Mouse (Mus musculus) fibroblast of lung, adult 2 months (primary cell): ENCODE data around the gene Slc46a2.

Source experiments
- DNase-seq: peaks from one replicate; pipeline ENCODE4 v3.0.0-alpha.2; 2011; ENCODE audit warnings: low read depth

Slc46a2 gene

DNA sequence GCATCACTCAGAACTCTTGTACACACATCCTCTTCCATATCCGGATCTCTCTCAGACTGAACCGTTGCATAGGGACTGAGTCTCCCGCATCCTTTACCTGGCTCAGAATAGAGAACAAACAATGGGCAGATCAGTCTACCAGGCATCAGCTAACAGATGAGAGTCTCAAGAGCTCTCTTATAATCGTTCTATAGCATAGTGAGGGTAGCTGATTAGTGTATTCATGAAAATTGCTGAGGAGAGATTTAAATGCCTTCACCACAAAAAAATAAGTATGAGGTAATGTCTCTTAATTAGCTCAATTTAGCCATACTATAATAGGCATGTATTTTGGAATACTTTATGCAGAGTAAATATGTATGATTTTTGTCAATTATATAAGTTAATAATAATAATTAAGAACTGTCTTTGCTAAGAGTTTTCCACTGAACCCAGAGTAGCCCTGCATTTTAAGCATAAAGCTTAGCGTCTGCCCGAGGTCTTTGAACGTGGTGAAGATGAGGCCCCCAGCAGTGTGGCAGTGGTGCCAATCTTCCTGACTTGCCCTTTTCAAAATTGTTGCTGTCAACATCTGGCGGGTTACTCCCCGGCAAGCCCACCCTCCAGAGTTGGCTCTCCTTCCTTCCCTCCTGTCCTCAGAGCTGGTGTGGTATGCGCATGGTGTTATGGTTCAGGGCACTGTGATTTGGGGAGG lies 23.0 kb downstream of the Slc46a2 start:
- DNase-seq: no peak

DNA sequence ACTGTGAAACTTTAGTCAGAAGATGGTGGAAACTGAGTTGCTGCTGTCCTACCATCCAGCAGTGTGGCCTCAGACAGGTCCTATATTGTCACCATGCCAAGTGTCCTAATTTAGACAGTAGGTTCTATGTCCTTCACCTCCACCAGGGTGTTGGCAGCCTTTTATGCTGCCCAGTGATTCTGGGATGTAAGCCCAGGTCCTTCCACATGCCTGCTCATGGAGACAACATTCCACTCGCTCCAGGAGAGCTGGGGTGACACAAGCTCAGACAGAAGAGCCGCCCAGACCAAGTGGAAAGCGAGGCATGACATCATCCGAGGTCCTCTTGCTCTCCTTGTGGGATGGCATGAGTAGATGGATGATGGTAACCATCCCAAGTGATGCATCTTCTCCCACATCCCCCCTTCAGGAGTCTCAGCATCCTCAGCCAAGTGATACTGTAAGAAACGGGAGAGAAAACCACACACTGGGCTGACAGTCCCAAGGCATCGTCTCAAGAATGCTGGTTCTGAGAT lies 24.7 kb downstream of the Slc46a2 start:
- no peak for DNase-seq

DNA sequence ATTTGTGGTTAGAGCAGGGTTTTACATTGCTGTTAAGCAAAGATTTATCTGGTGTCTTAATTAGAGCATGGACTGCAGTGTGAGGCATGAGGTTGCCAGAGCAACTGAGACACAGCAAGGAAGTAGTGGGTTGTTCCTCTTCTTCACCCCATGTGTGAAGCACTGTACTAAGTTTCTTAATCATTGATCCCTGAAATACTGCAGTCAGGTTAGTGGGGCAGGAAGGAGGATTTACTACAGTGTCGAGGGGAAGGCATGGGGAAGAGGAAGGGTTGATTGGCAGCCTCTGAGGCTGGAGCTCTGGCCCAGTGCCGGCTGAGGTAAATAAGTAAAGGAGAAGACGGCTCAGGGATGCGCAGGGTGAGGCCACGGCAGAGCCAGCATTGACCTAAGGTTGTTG lies 26.8 kb downstream of the Slc46a2 start:
- no peak for DNase-seq

DNA sequence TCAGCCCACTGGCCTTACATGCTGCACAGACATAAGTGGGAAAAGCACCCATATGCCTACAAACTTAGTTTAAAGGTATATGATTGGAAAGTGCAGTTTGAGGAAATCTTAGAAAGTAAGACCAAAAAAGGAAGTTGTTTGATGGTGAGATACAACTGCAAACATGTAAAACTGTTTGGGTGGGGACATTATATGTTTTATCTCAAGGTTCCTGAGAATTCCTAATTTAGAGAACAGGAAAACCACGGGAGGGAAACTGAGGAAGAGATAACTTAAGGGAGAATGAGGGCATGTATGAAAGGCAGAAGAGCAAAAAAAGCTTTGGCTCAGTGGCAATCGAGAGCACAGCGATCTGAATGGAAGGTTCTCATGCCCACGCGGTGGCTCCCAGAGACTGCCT lies 27.8 kb downstream of the Slc46a2 start:
- no peak for DNase-seq

DNA sequence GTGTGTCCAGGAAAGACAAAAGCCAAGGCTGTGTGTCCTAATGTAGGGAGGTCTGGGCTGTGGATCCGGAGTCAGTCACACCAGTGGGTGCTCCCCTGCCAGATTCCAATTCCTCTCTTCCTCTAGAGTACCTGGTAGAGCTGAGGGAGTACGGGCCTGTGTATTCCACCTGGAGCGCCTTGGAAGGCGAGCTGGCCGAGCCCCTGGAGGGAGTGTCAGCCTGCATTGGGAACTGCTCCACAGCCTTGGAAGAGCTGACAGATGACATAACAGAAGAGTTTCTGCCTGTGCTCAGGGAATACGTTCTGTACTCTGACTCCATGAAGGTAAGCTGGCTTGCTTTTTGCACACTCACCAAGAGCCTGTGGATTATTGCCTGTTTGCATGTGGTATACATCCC lies 28.6 kb downstream of the Slc46a2 start:
- no peak for DNase-seq

DNA sequence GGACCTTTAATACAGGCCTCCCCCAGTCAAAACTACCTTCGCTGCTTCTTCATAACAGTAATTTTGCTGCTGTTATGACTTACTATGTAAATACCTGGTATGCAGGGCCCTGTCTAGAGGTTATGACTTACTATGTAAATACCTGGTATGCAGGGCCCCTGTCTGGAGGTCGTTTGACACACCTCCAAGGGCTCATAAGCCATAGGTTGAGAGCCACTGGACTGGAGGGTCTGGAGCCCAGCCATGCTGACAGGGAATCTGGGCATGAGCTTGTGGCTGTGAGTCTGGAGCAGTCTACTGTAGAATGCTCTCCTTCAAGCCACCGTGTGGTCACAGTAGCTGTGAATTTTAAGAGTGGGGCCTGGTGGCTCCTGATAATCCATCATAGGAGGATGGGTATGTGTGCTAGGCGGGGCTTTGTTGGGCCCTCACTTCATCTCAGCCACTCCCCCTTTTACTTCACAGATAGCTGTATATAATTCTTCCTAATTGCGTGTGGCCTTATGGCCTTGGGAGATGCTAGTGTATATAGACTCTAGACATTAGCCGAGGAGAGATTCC lies 30.6 kb downstream of the Slc46a2 start:
- DNase-seq: no peak

DNA sequence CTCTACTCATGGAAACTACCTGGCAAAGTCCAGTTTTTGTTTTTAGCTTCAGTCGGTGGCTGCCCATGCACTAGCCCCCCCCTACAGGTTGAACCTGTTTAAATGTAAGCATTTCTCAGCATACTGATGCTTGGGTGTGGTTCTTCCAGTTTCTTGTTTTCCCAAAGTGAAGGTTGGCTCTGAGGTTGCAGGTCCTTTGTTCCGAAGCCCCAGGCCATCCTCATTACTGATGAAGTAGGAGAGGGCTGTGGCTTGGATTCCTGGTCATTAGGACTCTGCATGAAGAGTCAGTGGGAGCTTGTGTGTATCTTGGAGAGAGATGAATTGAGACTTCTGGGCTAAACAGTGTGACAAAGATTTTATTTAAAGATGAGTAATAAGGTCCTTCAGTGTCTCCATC lies 33.6 kb downstream of the Slc46a2 start:
- no peak for DNase-seq

DNA sequence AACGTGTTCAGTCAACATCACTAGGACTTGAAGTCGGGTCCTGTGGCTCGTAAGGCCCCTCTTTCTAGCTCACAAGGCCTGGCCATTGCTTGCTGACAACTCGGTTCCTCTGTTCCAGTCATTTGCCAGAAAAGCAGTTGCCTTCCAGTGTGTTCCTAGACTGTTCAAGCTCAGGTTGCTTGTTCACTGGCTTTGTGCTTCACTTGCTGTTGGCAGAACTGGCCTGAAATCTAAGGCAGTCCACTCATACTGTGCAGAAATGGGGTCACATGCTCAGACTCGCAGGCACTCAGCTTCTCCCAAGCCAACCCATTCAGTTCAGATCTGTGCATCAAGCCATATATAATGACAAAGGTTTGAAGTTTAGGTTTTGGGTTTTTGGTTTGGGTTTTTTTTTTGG lies 34.1 kb downstream of the Slc46a2 start:
- DNase-seq: no peak

DNA sequence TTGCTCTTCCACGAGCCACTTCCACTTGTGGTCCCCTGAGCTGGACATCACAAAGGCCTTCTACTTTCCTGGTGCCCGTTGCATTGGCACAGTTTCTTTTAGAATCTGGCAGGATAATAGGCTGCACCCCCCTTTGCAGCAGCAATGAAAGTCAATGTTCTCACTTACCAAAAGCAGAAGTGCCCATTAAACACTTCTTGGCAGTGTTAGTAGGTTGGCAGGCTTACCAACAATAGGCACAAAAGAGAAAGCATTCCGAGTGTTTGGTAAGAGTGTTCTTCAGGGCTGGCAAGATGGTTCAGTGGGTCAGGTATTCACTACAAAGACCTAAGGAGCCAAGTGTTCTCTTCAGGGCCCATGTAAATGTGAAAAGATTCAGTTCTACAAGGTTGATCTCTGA lies 35.4 kb downstream of the Slc46a2 start:
- no peak for DNase-seq

DNA sequence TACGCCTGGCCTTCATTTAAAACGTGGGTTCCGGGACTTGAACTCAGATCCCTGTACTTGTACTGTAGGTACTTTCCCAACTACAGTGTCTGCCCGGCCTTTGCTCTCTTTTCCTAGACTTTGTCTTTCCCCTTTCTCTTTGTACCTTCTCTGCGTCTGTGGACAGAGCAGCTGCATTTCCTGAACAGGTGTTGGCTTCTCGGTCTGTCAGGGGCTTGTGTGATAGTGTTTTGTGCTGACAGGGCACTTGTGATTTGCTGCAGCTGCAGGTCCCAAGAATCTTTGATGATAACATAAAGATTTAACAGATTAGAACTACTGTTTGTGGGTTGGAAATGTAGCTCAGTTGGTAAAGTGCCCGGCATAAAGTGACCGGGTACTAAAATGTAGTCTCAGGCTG lies 36.3 kb downstream of the Slc46a2 start:
- DNase-seq: no peak

DNA sequence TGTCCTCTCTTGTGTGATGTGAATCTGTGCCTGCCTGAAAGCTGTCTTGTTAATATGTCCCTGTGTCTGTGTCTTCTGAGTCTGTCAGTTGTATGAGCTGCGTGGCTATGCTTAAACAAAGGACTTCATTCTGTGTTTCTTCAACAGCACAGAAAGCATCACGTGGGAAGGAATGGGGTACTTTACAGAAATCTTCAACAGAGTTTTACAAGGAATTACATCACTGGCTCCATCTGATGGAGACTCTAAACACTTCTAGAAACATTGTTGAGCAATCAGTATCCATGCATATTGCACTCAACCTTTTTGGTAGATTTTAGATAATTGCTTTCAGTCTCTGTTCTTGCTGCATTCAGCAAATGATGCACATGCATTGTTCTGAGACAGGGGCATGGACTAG lies 37.8 kb downstream of the Slc46a2 start:
- DNase-seq: no peak

DNA sequence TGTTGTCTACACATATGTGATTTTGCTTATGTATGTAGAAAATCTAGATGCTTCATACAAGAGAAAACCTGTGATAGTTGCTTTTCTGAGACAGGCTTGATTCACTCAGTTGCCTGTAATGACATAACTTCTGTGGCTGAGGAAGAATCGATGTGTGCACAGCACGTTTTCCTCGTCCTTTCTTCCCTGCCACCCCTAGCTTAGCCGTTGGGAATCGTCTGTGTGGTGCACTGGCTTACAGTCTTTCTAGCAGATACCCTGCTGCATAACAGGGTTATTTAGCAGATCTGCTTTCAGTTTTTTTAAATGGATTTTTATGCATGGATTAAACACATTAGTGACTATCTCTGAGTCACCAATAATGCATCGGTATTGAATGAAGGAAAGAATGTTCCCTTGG lies 38.3 kb downstream of the Slc46a2 start:
- DNase-seq: no peak

DNA sequence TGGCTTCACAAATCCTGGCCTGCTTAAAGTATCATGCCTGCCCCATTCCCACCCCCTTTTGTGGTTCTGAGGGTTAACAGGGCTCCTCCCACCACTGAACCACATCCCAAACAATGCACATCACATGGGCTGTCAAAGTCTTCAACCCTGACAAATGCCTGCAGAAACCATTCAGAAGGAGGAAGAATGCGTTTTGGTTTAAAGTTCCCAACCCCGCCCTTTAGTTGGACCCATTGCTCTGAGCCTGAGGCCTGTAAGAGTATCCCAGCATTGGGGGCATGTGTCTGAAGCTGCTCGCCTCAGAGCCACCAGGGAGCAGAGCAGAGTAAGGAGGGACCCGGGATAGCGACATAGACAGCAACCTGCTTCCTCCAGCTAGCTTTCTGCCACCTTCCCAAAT lies 41.0 kb downstream of the Slc46a2 start:
- no peak for DNase-seq

DNA sequence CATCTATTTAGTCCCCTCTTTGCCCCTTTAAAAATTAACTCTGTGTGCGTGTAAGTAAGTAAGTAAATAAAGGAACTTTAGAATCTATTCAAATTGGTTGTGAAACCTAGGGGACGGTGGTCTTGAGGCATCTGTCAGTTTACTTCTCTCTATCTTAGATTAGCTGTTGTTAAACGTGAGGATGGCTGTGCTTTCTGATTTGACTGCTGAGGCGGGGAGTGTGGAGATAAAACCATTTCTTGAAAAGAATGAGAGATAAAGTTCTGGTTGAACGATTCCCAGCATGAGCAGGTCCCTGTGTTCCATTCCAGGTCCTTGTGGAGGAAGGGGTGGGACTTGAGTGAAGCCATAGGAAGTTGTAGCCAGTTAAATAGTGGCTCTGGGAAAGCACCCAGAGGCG lies 41.6 kb downstream of the Slc46a2 start:
- no peak for DNase-seq

DNA sequence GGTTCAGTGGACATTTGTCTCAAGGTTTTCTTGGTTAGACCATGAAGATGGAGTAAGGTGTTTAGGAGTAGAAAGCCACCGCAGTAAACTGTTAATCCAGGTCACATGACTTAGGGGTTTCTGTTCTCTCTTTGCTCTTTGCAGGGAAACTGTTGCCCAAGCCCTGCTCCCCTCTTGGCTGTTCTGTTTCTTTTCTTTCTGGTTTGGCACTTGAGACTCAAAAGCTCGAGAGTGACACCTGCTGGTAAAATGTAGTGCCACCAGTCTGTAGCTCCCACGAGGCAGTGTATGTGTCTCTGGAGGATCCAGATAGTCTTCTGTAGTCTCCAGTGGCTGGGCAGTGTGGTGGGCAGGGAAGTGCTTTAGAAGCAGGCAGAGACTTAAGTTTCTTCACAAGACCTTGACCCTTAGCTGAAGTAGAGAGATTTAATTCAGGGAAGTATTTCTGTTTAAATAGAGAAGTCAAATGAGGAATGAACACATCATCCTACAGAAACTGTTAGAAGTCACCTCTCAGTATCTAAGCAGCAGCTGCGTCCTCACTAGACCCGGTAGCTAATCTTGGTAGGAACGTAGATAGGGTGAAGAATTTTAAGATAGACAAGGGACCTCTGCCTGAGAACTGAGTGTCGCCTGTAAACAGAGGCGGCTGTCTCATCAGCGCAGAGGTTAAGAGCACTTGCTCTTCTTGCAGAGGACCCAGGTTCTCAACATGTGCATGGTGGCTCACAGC lies 43.8 kb downstream of the Slc46a2 start:
- DNase-seq: peak; percentile 73

DNA sequence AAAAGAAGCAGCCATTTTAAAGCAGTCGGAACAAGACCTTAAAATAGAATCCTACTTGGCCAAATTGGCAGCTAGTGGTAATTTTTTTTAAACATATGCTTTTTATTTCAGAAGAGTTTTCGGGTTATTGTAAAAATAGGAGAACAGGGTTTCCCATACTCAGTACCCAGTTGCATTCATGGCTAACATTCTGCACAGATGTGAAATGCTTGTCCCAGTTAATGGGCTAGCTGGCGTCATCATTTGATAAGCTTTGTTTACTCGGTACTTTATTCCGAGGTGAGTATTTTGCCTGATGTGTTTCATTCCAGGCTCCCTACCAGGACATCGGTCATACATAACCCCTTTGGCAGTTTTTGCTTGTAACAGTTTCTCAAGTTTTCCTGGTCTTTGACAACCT lies 44.4 kb downstream of the Slc46a2 start:
- peak; percentile 39 for DNase-seq

DNA sequence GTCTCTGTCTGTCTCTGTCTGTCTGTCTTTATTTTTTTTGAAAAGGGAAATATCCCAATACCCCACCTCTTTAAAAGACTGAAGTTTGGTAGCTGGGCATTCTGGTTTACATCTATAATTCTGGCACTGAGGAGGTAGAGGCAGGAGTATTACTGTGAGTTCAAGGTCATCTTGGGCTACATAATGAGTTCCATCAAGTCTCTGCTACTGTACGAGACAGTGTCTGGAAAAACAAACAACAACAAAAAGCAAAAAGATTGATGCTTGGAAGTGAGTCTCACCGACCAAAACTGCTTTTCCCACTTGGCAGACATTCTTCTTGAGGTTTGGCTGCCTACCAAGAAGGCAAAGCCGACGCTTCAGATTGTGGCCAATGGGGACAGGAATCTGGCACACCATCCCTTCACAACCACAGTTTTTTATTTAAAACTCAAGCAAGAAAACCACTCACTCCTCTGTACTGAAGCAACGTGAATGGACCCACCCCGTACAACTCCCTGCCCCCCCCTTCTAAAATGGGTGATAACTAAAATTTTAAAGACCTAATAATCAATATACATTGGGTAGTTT lies 45.3 kb downstream of the Slc46a2 start:
- DNase-seq: peak; percentile 95

DNA sequence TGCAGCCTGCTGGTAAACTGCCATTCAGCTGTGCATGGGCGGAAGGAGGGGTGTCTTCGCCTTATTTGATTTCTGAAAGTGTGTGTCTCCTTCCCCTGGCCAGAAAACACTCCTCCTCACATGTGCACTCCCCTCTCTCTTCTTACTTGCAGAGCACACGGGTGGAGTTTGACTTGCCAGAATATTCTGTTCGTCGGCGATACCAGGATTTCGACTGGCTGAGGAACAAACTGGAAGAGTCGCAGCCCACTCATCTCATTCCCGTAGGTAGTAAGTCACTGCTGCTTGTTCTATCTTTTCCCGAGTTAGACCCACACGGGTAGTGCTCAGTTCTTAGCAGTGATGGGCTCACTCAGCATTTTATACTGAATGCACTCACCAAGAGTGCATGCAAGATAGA lies 46.8 kb downstream of the Slc46a2 start:
- no peak for DNase-seq

DNA sequence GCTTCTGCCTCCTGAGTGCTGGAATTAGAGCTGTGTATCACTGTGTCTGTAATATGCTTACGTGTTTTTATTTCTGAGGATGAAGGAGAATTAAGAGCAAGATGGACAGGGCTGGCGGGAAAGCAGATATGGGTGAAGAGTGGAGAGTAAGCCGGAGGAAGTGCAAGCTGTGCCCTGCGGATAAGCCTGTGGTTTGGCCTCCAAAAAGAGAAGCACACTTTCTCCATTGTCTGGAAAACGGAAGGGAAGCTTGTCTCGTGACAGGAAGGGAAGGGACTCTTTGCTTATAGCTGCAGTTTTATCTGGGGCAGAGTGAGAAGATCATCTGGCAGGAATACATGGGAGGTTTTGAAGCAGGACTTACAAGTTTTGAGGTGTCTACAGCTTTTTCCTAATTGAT lies 51.0 kb downstream of the Slc46a2 start:
- DNase-seq: no peak

DNA sequence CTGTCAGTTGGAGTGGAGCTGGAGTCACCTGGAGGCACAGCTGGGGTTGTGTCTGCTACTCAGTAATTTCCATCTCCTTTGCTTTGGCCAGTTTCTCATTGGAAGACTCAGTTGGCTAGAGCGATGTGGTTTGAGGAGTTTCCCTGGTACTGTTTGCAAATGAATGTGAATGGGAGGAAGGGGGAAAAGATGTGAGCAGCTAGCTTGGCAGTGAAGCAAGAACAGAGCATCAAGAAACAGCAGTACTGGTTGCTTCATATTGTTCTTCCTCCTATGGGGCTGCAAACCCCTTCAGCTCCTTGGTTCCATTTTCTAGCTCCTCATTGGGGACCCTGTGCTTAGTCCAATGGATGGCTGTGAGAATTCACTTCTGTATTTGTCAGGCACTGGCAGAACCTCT lies 52.5 kb downstream of the Slc46a2 start:
- DNase-seq: no peak

DNA sequence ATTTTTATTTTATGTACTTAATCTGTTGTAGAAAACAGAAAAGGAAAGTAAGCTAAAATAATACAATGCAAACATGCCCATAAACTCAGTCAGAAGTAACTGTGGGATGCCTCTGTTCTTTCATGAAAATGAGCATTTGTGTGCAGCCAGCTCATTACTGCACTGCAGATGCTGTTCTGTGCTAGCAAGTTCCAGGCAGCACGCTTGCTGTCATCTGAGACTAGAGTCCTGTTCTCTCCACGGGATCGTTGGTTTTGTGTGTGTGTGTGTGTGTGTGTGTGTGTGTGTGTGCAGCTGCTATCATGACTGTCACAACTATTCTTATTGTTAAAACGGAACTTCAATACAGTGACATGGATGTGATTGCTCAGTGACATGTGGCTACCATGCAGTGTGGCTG lies 53.0 kb downstream of the Slc46a2 start:
- DNase-seq: no peak

DNA sequence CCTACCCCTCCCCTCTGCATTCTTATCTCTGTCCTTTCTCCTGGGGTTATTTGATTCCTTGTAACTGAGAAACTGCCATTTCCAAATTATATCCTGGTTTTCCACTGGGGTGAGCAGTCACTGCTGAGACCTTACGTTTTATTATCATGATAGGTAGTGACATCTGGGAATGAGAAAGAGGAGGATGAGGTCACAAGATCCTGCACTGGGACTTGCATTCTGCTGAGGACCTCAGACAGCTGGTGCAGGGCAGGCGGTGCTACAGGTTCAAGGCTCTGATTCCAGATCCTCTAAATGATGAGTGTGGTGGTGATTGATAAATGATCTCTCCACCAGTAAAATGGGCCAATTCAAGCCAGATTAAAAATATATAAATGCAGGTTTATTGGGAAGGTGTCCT lies 54.4 kb downstream of the Slc46a2 start:
- no peak for DNase-seq
